Mouse (Mus musculus): Measurements from ENCODE around the gene Mgam. TPM values are rescaled to one million over a fixed set of nuclear protein-coding genes. Genes with fewer than 3 reads are reported as not detected.
A peak's percentile ranks its signal among the peaks of the same experiment; 100 is the strongest.
"Not testable (repeated sequence)": the region's sequence is repeated elsewhere in the genome, so short reads cannot be mapped to it uniquely, and the experiment has no call there.

The Mgam gene
- total RNA-seq (2021) = under 1 TPM; 0.10 to 0.12 TPM
- long read RNA-seq, experiment 1 = 0 reads
- long read RNA-seq, experiment 2, partial matches to known transcripts = 1 of 1 reads
- long read RNA-seq, experiment 2, other reads (novel, unspliced or antisense) = 0 of 1 reads

DNA sequence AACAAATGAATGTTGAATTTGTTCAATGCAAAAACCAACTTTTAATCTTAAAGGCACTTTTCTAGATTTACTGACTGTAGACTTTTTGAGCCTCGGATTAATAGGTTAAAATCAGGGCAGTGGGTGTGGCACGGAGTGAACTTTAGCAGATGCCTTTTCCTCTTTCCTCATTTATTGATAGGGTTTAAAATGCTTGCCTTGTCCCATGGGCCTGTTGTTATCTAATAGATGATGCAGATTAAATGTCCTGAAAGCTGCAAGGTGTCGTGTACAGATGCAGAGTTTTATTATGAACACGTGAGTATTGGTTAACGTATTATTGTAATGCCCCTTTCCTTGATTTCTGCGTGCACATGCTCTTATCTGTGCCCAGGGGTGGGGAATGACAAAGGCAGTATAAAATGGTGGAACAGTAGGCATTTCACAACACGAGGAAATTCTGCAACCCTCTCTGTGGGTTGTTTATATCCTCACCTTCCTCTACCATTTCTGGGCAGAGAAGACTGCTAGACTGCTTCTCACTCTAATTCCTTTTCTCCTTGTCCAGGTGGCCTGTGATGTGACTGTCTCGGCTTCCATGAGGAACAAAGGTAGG is at the start of gene Mgam:
TSS of gene Mgam (plus strand) at position 426 of the 595 bp plus-strand sequence.
- DNase-seq = no peak

DNA sequence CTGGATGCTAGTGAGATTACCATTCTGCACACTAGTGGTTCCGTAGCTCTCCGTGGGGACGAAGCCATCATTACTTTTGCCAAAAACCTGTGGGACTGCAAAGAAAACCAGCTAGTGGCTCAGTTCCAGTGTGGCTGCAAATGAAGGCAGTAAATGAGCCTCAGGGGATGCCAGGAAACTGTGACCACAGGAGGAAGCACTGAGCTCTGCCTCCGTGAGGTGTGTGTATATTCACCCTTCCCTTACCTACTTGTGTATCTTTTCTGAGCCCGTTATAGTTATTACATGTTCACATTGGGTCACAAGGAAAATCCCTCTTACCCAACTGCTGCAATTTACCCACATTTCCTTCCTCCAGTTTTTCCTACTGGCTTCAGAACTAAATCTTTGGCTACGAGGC is 44.3 kb upstream of the Mgam start:
- DNase-seq = no peak

DNA sequence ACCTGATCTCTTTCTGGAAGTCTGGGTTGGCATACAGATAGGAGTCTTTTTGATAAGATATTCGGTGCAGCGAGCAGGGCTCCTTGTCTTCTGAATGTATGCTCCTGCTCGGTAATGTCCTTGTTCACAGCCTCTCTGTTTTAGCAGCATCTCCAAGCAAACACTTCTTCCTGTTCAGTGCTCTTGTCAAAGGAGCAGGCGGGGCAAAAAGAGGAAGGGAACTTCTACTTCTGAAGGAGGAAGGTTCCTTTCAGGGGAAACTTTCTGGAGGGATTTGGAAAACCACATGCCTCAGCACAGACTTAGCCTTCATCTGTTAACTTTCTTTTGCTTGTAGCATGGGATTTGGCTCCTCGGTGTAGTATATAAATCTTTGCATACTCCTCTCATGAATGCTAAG is 43.0 kb upstream of the Mgam start, which contains the start of gene Clec5a:
TSS of gene Clec5a (minus strand) at position 177 of the 400 bp plus-strand sequence.
- DNase-seq = peak; percentile 4 to 14

DNA sequence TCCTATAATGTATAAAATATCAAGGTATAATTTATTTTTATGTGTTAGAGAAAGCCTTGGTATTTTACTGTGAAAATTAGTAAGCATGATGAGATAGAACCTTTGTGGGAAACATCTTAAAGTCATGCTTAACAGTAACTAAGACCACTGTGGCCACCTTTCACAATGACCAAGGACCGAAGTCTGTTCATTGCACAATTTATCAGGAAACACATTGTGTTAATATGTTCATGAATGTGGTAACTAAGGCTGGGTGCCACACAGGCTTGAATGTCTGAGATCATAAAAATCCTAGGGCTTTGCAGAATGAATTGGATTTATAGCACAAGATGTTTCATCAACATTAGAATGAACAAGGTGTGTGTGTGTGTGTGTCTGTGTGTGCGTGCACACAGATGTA is 40.3 kb upstream of the Mgam start:
- no peak for DNase-seq

DNA sequence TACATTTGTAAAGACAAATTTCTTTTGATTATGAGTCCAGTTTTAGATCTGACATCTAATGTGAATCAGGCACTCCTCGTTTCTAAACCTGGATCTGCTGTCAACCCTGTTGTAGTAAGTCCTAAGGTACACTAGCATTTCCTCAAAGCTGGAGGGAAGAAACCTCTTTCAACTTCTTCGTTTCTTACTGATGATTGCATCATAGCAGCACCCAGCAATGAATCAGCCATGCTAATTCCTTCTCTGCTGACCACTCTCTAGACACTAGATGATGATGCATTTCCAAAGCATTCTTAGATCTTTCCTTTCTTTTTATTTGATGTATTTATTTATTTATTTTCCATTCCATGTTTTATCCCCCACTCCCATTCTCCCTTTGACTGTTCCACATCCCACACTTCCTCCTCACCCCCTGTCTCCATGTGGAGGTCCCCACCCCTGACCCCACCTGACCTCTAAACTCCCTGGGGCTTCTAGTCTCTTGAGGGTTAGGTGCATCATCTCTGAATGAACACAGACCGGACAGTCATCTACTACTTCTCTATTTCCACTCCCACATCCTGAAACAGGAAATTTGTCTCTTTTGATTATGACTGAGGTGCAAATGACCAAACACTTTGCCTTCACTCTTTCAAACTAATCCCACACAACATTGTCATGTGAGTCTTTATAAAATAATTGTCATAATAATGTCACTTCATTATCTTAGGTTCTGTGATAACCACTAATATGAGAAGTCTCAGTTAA is 33.7 kb upstream of the Mgam start:
- DNase-seq = no peak

DNA sequence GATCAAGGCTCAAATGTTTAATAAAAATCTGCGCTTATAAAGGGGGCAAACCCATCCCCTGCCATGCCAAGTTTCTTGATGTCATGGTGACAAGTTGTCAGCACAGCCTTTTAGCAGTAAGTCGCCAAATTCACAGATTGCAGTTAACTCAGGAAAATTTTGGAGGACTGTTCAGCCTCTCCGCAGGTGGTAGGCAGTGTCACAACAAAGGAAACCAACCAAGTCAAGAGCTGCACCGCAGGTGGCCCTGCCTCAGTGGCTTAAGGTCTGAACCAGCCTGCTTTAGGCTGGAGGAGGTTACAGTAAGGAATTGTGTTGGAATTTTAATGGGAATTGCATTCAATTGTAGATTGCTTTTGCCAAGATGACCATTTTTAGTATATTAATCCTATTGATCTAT is 30.1 kb upstream of the Mgam start:
- DNase-seq = not testable (repeated sequence)

DNA sequence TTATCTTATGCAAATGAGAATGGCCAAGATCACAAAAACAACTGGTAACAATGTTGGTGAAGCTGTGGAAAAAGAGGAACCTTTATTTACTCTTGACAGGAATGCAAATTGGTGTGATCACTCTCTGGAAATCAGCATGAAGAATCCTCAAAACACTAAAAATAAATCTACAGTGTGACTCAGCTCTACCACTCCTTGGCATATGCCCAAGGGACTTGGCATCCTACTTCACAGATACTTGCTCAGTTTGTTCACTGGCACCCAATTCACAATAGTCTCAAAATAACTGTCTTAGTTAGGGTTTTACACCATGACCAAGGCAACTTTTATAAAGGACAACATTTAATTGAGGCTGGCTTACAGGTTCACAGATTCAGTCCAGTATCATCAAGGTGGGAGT is 21.2 kb upstream of the Mgam start:
- peak; percentile 28 to 39 for DNase-seq

DNA sequence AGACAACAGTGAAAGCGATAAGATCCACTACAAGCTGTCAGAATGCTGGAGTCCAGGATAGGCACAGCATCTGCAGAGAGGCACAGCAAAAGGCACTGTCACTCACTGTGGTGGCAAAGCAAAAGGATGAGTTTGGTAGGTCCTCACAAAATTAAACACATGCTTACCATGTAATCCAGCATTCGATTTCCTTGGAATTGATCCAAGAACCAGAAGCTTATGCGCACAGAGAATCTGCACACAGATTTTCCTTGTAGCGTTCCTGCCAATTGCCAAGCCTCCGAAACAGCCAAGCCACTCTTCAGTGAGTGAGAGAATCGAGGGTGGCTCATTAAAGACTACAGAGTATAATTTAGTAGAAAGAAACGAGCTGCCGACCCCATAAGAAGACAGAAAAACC is 18.4 kb upstream of the Mgam start:
- DNase-seq = no peak

DNA sequence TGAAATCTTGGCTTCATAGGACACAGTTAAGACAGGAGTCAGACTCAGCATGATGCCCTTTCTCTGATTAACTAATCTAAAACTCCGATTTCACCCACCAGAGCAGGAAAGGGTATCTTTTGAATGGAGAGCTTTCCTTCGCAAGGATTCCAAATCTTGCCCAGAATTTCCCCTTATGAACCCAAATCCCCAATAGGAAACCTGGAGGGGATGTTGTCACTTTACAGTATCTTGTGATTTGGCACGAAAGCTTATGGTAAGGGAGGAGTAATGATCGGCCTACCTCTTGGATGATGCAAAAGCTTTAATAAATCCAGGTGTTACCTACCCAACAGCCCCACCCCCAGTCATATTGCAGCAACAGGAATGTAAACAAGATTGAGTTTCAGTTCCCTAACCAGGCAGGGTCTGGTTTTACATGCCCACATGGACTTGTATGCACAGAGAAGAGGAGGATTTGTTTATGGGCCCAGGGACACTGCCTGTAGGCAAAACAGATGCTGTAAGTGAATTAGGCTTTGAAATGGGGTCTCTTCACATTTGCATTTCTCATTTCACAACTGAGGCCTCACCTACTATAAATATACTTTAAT is 15.3 kb upstream of the Mgam start, which contains the start of gene Tas2r138:
TSS of gene Tas2r138 (minus strand) at position 51 of the 593 bp plus-strand sequence.
- DNase-seq = no peak

DNA sequence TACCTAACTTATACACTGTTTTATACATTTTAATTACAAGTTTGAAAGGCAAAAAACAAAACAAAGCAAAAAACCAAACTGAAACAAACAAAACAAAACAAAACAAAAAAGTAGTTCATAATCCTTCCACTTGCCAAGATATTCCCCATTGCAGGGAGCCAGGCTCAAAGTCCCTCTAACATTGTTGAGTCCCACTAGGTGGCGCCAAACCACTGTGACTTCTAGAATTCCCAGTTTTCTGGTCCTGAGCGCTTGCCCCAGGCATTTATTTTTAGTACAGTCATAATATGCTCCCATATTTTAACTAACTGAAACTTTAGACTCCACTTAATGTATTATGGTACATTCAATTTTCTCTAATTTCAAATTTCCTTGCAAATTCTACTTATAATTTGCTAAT is 10.7 kb upstream of the Mgam start:
- DNase-seq = peak; percentile 27 to 78

DNA sequence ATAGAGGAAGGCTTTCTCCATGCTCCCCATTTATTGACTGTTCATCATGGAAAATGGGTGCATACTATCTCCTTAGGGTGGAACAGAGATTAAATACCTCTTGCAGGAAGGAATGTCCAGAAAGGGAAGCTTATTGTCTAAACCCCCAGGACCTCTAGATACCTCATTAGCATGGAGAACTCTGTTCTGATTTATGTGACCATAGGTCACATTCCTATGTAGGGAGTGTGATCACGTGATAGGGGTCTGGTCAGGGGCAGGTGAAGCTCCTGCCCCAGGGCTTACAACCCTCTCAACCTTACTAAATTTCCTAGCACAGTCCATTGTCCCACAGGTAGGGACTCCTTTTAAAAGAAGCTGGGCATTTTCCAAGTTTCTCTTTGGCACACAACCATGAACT is 2.5 kb upstream of the Mgam start:
- no peak for DNase-seq

DNA sequence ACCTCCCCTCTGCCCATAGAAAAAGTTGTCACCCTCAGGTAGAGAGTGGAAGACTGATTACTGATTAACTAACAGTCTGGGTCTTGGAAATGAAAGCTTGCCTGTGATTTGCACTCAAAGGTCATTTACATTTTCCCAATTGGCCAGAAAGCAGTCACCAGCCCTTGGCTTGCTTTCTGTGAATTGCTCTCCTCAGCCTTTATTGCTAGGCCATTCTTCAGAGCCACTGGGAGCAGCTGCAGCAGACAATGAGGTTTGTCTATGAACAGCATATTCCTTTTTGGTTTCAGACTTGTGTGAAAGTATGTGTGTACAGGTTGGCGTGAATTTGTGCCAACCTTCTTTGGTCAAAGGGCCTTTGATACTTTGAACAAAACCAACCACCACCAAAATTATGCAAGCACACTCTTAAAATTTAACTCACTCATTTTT is 6.0 kb downstream of the Mgam start:
- DNase-seq = no peak

DNA sequence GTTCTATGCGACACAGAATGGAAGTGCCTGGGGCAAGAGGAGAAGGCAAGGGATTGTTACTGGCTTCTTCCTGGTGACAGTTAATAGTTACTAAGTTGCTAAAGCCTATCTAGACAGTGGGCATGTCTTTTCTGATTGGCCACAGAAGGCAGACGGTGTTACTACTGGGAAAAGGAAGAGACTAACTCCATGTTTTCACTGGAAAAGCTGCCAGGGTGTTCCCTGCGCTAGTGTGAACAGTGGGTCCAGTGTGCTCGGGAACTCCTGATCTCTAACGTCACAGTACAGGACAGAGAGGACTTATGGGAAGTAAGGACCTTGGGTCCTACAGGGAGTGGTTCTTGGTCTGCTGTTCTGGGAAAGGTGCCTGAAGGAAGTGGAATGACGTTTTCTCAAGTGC is 6.9 kb downstream of the Mgam start:
- DNase-seq = no peak

DNA sequence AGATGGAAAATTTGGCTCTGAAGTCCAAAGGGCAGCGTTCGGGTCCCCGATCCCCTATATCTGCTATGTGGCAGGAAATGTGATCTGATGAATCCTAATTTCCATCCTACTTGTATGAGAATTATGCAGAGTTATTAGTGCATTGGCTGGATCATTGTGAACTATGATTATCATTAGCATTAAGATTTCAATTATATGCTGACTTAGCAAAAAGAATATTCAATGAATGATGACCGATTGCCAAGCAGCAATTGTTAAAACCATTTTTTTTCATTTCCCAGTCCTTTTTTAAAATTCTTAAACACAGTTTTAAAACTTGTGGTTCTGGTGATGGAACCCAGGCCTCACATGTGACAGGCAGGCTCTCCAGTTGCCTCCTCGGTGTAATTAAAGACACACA is 9.1 kb downstream of the Mgam start:
- no peak for DNase-seq

DNA sequence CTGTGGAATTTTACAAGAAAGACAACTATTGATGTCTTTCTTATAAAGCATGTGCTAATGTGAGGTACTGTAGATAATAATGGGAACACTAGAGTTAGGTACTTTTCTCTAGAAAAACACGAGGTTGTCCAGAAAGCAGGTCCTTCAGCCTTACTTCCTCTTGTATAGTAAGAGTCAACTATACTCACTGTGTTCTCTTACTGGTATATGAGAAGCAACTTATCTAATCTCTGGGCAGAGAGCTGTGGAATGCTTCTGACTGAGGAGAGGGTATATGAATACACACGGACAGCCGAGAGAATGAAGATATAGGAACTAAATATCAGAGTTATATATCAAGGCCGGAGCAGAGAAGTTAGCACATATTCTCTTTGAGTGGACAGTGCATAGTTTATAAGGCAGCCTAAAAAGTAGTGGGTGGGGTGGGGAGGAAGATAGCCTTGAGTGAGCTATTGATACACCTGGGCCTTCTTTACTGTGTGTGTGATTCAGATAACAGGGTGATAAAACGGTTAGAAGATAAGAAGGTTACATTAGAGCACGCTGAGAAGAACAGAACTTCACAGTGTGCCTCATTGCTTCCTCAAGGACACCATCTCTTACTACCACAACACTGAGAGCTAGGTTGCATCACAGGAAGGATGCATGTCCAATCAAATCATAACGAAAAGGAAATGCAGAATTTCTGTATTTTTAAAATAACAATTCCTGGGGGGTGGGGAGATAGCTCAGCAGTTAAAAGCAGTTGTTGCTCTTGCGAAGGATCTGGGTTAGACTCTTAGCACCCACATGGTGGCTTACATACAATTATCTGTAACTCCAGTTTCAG is 12.3 kb downstream of the Mgam start:
- no peak for DNase-seq

DNA sequence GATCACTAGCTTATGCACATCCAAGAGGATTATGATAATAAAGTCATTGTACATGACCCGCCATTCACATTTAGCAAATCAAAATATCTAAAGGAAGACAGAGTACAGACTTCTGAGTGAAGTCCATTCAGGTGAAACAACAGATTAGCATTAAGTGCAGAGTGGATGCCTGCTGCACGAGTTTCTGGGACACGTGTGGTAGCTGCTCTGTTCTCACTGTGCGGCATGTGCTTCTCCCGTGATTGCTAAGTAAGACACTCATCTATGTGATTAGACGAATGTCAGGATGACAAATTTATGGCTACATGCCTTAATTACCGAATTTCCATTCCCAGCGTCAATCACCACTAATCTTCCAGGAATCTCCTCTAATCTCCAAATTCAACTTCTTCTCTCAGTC is 17.1 kb downstream of the Mgam start:
- no peak for DNase-seq

DNA sequence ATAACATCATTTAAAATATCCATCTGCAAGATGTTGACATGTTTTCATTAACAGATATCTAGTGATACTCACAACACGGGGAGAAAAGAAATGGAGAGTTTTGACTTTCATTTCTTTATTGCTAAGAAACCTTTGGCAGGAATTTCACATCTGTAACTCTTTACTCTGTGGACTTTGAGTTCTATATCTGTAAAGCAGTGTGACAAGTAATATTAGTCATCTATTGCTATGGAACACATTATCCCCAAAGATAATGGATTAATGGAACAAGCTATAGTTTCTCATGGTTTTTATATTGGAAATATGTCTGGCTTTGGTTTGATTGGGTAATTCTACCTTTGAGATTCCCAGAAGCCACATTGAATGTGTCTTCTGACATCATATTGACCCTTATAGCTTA is 22.3 kb downstream of the Mgam start:
- DNase-seq = no peak

DNA sequence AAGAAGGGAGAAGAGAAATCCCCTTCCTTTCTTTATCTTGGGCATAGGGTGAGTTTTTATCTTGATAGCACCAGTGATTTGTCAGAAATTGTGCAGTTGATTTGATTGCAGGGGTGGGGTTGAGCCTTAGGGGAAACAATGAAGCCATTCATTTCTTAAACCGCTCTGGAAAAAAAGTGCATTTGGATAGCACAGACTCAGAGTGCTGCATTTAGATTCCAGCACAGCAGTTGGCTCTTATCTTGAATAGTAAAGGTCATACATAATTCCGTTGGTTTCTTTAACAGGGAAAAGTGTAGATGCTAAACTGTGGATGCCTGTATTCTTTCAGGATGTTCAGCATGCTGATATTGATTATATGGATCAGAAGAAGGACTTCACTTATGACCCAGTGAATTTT is 32.3 kb downstream of the Mgam start:
- no peak for DNase-seq

DNA sequence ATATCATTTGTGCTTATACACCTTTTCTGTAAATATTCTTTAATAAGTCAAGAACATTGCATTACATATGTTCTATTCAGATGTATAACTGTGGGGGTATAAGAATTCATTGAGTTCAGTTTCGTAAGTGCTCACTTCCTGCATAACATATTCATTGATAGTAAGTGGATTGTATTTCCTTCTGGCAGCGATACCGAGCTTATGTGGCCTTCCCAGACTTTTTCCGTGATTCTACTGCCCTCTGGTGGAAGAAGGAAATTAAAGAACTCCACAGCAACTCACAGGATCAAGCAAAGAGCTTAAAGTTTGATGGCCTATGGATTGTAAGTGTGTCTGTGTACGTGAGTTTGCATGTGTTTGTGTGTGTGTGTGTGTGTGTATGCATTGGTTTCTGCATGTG is 60.5 kb downstream of the Mgam start:
- peak; percentile 43 to 73 for DNase-seq

DNA sequence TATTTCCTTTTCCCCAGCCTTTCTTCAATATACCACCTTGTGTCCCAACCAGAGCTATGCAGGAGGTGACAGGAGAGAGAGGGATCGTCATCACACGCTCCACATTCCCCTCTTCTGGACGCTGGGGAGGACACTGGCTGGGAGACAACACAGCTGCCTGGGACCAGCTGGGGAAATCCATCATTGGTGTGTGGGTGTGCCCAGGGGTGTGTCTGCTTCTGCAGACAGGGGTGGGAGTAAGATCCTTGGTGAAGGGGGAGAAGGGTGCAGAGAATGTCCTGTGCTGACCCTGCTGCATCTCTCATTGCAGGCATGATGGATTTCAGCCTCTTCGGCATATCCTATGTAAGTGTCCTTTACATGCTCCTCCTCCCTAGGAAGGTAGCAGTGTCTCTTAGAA is 63.4 kb downstream of the Mgam start:
- not testable (repeated sequence) for DNase-seq

DNA sequence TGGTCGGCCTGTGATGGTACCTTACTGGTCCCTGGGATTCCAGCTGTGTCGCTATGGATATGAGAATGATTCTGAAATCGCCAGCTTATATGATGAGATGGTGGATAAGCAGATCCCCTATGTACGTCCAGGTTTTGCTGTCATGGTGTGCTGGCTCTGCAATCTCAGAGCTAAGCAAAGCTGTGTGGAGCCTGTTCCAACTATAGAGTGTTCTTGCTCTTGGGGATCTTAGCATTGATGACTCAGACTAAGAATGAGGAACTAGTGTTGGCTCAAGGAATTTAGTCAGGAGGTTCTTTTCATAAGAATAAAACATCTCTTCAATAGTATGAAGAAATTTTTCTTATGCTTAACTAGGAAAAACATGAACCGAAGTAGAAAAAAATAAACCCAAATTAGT is 84.9 kb downstream of the Mgam start:
- not testable (repeated sequence) for DNase-seq

DNA sequence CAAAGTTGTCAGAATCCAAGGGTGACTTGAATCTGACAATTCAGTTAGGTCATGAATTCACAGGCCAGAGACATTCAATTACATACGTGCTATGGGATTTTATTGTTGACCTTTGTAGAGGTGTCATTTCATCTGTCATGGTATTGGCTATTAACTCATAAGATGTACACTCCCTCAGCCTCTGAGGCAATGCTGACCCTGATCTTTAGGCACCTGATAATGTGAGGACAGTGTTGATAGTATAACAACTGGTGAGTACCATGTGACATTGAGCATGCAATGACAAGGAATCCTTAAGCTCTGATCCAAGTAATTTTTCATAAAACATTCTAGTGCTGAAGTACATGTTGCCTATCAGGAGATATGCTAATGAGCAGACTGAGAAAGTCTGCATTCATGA is 87.1 kb downstream of the Mgam start:
- no peak for DNase-seq

Data from heart, adult 18-20 months (tissue).